Mouse (Mus musculus) forebrain, embryonic 11.5 days (tissue): ENCODE results near the gene Pfas. TPM values are rescaled to one million over a fixed set of nuclear protein-coding genes. Genes with fewer than 3 reads are reported as not detected.

Experiments used
- ATAC-seq: fragments of 200-750 bp; cut with Nextera tagmentation; replicated peaks from 2 replicates; pipeline ENCODE4 v1.8.0; 2017; ENCODE audit warnings: moderate TSS enrichment; ENCODE audit not compliant: low FRiP score
- DNase-seq: peaks from one replicate; pipeline ENCODE4 v3.0.0-alpha.2; 2017; ENCODE audit warnings: low spot score
- H3K27ac ChIP-seq: fragments of 300-500 bp; sonication (generic); 2 replicates; pipeline ENCODE4 v1.5.1; 2014; ENCODE audit warnings: low read depth, low read length
- H3K27me3 ChIP-seq: fragments of 300-500 bp; sonication (generic); 2 replicates; pipeline ENCODE4 v1.6.1; 2014; ENCODE audit warnings: mild to moderate bottlenecking, low read length, mixed read lengths; ENCODE audit not compliant: control insufficient read depth, insufficient read depth
- H3K36me3 ChIP-seq: fragments of 300-500 bp; sonication (generic); 2 replicates; pipeline ENCODE4 v1.6.1; 2014; ENCODE audit warnings: mild to moderate bottlenecking, low read length, moderate library complexity, mixed read lengths; ENCODE audit not compliant: control insufficient read depth, insufficient read depth
- H3K4me1 ChIP-seq: fragments of 300-500 bp; sonication (generic); replicated peaks from 2 replicates; pipeline ENCODE4 v1.6.1; 2014; ENCODE audit warnings: low read length, mixed read lengths; ENCODE audit not compliant: control insufficient read depth, insufficient read depth
- H3K4me2 ChIP-seq: fragments of 300-500 bp; sonication (generic); 2 replicates; pipeline ENCODE4 v1.6.1; 2014; ENCODE audit warnings: low read depth, mild to moderate bottlenecking, low read length, moderate library complexity, mixed read lengths; ENCODE audit not compliant: severe bottlenecking
- H3K4me3 ChIP-seq: fragments of 300-500 bp; sonication (generic); 2 replicates; pipeline ENCODE4 v1.5.1; 2014; ENCODE audit warnings: low read depth, low read length
- H3K9ac ChIP-seq: fragments of 300-500 bp; sonication (generic); 2 replicates; pipeline ENCODE4 v1.6.1; 2014; ENCODE audit warnings: low read length
- H3K9me3 ChIP-seq: fragments of 300-500 bp; sonication (generic); 2 replicates; pipeline ENCODE4 v1.6.1; 2016; ENCODE audit warnings: low read length, mixed read lengths; ENCODE audit not compliant: control insufficient read depth
- WGBS: fragments of 180-500 bp; shearing (Covaris S2); extraction: QIAGEN DNeasy Blood & Tissue Kit; methylation state at CpG from one replicate; pipeline ENCODE4 v1.1.7; 2014; 5-methylcytosine and 5-hydroxymethylcytosine counted together
- polyA plus RNA-seq: library from polyadenylated mRNA; unstranded; fragments of >200 nt; fragmentation: Nextera tagmentation; extraction: Ambion mirVana; gene quantifications from 2 replicates; pipeline ENCODE4 v1.2.1, GENCODE M21; 2014

Pfas gene
- 48.2 and 55.8 TPM in 2 replicates for polyA plus RNA-seq

DNA sequence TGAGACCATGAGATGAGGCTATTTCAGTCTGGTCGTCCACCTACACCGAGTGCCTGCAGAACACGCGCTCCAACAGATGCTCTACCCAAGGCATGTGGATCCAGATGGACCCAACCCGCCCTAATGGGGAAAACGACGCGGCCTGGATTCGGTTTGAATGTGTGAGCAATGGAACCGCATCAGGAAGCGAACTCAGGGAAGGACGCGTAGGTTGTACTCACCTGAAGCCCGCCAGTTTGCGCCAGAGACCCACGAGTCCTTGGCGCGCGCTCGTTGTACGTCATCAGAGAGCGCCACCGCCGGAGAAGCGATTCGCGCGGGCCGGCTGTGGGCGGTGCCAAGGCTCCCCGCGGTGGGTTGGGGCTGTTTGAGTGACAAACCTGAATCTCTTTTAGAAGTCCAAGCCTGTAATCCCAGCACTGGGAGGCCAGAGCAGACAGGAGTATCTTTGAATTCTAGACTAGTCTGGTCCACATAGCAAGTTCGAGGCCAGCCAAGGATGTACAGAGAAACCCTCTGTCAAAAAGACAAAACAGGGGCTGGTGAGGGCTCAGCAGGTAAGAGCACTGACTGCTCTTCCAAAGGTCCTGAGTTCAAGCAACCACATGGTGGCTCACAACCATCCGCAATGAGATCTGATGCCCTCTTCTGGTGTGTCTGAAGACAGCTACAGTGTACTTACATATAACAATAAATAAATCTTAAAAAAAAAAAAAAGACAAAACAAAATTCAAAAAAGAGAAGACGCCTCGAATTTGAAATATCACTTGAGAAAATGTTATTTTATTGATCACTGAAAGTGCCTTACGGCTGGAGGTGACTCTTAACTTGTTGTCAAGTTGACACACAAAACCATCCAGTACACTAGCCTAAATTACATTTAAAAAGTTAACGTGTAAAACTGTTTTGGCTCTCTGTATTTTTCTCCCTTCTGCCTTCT lies at the start of gene Pfas:
Gene Pfas, minus strand, starts transcription at position 279 of the 940 bp plus-strand sequence.
- peak within 1 kb of the TSS; percentile 58 for H3K4me2 ChIP-seq
- H3K4me3 ChIP-seq: peak within 1 kb of the TSS; percentile 66
- no peaks in the 10 kb centered on the region for H3K36me3 ChIP-seq
- peak within 1 kb of the TSS; percentile 79 for H3K9ac ChIP-seq
- H3K27ac ChIP-seq: no peak within 1 kb of the TSS
- H3K4me1 ChIP-seq: peaks cover 5% of the 10 kb centered on the region; the same call in 1 of the 2 replicates
- ATAC-seq (peak; percentile 80), DNase-seq (peak; percentile 98)
- 10% methylated on average over 38 of the region's 38 CpGs for WGBS
- no peaks in the 10 kb centered on the region for H3K27me3 ChIP-seq
- no peaks in the 10 kb centered on the region for H3K9me3 ChIP-seq

DNA sequence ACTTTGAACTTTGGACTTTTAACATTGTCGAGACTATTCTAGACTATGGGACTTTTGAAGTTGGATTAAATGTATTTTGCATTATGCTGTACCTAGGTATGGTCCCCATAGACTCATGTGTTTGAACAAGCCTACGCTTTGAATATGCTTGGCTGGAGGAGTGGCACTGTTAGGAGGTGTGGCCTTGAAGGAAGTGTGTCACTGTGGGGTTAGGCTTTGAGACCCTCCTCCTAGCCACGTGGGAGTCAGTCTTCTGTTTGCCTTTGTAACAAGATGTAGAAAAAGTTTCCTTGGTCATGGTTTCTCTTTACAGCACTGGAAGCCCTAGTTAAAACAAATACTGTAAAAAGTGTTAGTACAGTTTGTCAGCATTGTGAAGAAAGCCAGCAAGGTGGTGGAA lies 45.6 kb upstream of the Pfas start:
- Histone ChIP-seq H3K9ac (no peak overlapping the region), H3K36me3 (peaks cover 6% of the 10 kb centered on the region; the same call in 1 of the 2 replicates), H3K9me3 (no peaks in the 10 kb centered on the region), H3K4me2 (no peak overlapping the region), H3K4me3 (no peak overlapping the region), H3K4me1 (no peaks in the 10 kb centered on the region; the same call in 1 of the 2 replicates), H3K27ac (no peak overlapping the region), H3K27me3 (no peaks in the 10 kb centered on the region)
- ATAC-seq (no peak), DNase-seq (no peak)
- WGBS: 81% methylated on average over 3 of the region's 3 CpGs

DNA sequence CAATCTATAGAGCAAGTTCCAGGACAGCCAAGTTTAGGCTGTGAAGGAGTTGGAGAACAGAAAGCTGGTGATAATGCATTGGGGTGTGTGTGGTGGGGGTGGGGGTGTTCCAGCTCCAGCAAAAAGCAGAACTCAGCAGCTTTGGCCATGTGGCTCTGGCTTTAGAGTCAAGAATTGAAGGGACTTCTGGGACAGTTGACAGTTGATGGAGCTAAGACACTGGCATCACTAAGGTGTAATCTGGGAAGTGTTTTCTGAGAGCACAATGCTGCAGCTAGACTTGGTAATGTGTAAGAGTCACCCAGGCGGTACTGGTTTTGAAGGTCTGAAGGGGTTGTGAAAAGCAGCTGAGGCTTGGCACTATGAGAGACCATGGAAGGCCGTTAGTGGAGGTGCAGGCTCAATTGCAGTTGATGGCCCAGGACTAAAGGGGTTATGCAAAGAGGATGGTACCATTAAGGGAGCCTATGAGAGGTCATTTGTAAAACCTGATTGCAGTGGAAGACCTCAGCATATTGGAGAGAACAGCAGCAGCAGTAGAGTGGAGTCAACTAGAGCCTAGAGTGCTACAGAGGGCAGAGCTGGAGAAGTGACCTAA lies 44.7 kb upstream of the Pfas start:
- 93% methylated on average over 2 of the region's 2 CpGs for WGBS

DNA sequence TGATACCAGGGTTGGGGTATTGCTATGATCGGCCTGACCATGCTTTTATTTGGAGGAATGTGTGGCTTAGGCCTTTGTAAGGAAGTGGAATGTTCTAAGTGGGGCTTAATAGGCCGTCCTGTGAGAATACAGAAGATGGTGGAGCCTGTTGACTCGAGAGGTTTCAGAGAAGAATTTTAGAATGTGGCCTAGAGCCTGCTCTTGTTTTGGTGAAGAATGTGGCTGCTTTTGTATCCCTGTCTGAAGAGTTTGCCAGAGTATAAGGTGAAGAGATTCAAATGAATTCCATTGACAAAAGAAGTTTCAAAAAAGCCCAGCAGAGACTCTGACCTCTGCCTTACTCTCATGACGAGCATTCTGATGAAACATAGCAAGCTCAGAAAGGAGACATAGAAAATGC lies 43.5 kb upstream of the Pfas start:
- Histone ChIP-seq H3K4me2 (no peak overlapping the region), H3K36me3 (peaks cover 6% of the 10 kb centered on the region; the same call in 1 of the 2 replicates), H3K9ac (no peak overlapping the region), H3K27ac (no peak overlapping the region), H3K27me3 (no peaks in the 10 kb centered on the region), H3K4me1 (peaks cover 2% of the 10 kb centered on the region), H3K9me3 (no peaks in the 10 kb centered on the region), H3K4me3 (no peak overlapping the region)
- no peak for DNase-seq
- no peak for ATAC-seq
- 70% methylated on average over 4 of the region's 4 CpGs for WGBS

More for the DNA sequence above, 44.7 kb upstream of the Pfas start:
- no peaks in the 10 kb centered on the region; the same call in 1 of the 2 replicates for H3K4me1 ChIP-seq
- ATAC-seq (no peak), DNase-seq (no peak)
- H3K36me3 ChIP-seq: peaks cover 6% of the 10 kb centered on the region; the same call in 1 of the 2 replicates
- H3K4me2 ChIP-seq: no peak overlapping the region
- H3K9ac ChIP-seq: no peak overlapping the region
- H3K27me3 ChIP-seq: no peaks in the 10 kb centered on the region
- no peak overlapping the region for H3K4me3 ChIP-seq
- H3K9me3 ChIP-seq: no peaks in the 10 kb centered on the region
- no peak overlapping the region for H3K27ac ChIP-seq

DNA sequence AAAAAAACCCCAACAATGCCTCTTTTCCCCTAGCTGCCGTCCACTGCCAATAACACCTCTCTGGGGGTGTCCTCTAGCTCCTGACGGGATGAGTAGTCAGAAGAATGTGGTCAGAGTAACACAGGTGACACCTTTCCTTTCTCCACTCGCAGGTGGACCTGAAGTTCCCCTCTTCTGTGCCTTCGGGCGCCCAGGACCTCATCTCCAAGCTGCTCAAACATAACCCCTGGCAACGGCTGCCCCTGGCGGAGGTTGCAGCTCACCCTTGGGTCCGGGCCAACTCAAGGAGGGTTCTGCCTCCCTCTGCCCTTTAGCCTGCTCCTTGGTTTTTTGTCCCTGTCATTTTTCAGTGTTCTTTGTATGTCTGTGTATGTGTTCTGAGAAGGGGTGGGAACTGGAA lies 42.5 kb upstream of the Pfas start:
- H3K4me3 ChIP-seq: no peak overlapping the region
- no peak overlapping the region for H3K9ac ChIP-seq
- no peak overlapping the region for H3K4me2 ChIP-seq
- ATAC-seq (no peak), DNase-seq (no peak)
- no peaks in the 10 kb centered on the region for H3K9me3 ChIP-seq
- no peaks in the 10 kb centered on the region for H3K27me3 ChIP-seq
- no peak overlapping the region for H3K27ac ChIP-seq
- peaks cover 3% of the 10 kb centered on the region for H3K4me1 ChIP-seq
- WGBS: 83% methylated on average over 8 of the region's 8 CpGs
- H3K36me3 ChIP-seq: peaks cover 6% of the 10 kb centered on the region; the same call in 1 of the 2 replicates

DNA sequence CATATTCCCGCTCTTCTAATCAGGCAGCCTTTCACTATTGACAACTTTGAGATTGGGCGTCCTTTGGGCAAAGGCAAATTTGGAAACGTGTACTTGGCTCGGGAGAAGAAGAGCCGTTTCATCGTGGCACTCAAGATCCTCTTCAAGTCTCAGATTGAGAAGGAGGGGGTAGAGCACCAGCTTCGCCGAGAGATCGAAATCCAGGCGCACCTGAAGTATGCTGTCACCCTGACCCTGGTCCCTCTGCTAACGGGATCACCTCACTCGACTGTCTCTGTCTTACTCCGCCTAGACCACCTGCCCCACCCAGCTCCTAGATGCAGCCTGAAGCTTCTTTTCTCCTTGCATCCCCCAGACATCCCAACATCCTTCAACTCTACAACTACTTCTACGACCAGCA lies 39.9 kb upstream of the Pfas start:
- no peak overlapping the region for H3K9ac ChIP-seq
- H3K4me2 ChIP-seq: no peak overlapping the region
- no peak overlapping the region for H3K4me3 ChIP-seq
- no peak for DNase-seq
- no peaks in the 10 kb centered on the region for H3K27me3 ChIP-seq
- peaks cover 3% of the 10 kb centered on the region for H3K4me1 ChIP-seq
- no peak overlapping the region for H3K27ac ChIP-seq
- no peak for ATAC-seq
- H3K9me3 ChIP-seq: no peaks in the 10 kb centered on the region
- peaks cover 6% of the 10 kb centered on the region; the same call in 1 of the 2 replicates for H3K36me3 ChIP-seq
- 94% methylated on average over 14 of the region's 14 CpGs for WGBS

DNA sequence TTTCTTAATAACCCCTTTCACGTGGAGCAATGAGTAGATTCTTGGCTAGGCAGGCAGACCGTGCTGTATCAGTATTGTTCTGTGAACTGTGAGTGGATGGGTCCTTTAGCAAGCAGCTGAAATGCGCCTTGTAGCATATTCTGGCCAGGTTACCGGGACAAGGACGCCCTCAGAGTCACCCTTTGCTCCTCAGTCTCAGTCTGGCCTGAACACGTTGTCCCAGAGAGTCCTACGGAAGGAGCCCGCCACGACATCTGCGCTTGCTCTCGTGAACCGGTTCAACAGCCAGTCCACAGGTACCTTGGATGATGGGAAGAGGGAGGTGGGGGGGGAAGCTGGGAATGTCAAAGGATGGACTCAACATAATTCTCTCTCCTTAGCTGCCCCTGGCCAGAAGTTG lies 39.3 kb upstream of the Pfas start:
- Histone ChIP-seq H3K9me3 (no peaks in the 10 kb centered on the region), H3K4me2 (peak overlapping the region; percentile 24; the same call in 1 of the 2 replicates), H3K27ac (no peak overlapping the region), H3K27me3 (no peaks in the 10 kb centered on the region), H3K9ac (0 out of 2 replicates have a peak overlapping the region, but pooled peaks have one; percentile 0), H3K36me3 (peaks cover 6% of the 10 kb centered on the region; the same call in 1 of the 2 replicates), H3K4me1 (peaks cover 3% of the 10 kb centered on the region), H3K4me3 (peak overlapping the region; percentile 85; the same call in 1 of the 2 replicates)
- DNase-seq (no peak), ATAC-seq (no peak)
- 93% methylated on average over 12 of the region's 12 CpGs for WGBS

DNA sequence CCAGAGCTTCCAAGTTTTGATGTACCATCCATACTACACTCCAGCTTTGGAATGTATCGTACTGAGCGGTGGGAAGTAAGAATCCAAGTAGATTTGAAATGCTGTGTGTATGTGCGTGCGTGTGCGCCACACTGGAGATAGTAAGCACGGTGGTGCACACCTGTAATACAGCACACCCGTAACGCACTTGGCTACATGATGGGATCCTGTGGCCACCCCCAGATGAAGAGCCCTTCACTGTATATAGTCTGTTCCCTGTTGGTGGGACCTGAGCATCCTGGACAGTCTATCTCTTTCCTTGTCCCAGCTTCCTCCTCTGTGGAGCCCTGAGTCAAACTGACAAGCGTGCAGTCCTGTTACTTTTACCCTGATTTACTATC lies 38.1 kb upstream of the Pfas start:
- Histone ChIP-seq H3K4me2 (peak overlapping the region; percentile 66), H3K27me3 (no peaks in the 10 kb centered on the region), H3K9me3 (no peaks in the 10 kb centered on the region), H3K36me3 (peaks cover 6% of the 10 kb centered on the region; the same call in 1 of the 2 replicates), H3K27ac (no peak overlapping the region), H3K9ac (peak overlapping the region; percentile 93), H3K4me1 (peaks cover 3% of the 10 kb centered on the region), H3K4me3 (peak overlapping the region; percentile 85)
- ATAC-seq (no peak), DNase-seq (no peak)
- WGBS: 20% methylated on average over 9 of the region's 9 CpGs
